Mouse (Mus musculus) kidney, adult 8-10 months (tissue): ENCODE measurements around the gene Emid1.

Experiments used
- DNase-seq, 2 experiments: peaks; one replicate each; pipeline ENCODE4 v3.0.0; 2022

Gene Emid1

GRCm38 (mm10) chr11:5151680-5152337, at the start of gene Emid1:
Gene Emid1 (minus strand): TSS chr11:5152257.
- DNase-seq: no peak

GRCm38 (mm10) chr11:5199879-5200278, 47.8 kb upstream of the Emid1 start:
- no peak for DNase-seq

DNA sequence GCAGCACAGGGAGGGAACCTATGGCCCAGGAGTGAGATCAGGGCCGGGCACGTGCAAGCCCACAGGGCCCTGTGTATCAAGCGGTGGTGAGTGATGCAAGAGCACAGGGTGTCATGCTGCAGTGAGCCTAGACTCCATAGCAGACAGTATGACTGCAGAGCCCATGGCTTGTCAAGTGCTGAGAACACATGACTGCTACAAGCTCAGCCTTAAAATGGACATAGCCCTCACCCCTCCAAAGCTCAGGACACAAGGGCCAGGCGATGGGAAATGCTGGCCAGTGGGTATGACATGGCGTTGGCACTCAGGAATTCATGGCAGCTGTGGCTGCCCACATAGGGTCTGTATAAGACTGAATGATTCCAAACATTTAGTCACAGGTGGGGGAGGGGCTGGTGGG, 45.0 kb upstream of the Emid1 start:
- no peak for DNase-seq

DNA sequence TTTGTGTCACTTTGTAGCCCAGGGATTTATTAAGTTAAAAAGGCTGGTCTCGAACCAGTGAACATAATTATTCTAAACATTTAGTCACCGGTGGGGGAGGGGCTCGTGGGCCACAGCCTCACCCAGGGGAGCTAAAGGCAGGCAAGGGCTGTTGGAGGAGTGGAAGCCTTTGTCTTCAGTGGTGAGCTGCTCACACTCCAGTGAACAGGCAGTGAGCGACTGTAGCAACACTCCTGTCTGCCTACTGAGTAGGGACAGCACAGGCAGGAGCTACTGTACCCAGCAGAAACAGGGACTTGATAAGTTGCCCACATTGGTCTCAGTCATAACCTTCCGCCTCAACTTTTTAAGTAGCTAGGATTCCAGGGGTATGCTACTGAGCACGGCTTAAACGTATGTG, 44.5 kb upstream of the Emid1 start:
- no peak for DNase-seq

- DNase-seq: no peak
These were observed 41.5 kb upstream of the Emid1 start for GRCm38 (mm10) chr11:5193576-5193881.

DNA sequence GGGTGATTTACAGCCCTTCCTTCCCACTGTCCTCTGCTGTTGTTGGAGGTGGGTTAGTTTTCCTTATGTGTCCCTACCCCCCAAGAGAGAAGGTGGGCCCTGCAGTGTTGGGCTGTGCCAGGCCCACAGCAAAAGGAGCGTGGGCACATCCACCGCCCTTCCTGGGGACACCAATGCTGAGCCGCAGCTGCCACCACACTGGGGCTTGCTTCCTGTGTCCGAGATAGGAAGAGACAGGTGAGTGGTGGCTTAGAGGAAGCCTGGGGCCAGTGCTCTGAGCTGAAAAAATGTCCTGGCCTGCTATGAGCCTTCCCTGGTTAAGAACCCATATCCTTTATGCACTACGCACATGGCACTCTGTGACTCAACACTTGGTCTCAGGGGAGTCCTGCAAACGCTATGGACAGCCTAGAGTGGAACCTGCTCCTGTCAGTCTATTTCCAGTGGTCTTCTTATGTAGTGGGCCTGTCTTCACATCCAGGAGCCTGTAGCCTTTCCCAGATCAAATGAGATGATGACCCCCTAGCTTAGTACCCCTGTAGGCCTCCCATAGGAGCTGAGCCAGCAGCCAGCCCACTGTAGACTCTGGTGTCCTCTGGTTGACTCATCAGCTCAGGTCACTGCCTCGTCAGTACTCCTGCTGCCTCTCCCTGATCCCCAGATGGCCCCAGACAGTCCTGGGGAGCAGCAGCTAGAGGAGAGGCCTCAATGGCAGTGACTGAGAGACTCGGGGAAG, 41.0 kb upstream of the Emid1 start:
- DNase-seq: no peak

DNA sequence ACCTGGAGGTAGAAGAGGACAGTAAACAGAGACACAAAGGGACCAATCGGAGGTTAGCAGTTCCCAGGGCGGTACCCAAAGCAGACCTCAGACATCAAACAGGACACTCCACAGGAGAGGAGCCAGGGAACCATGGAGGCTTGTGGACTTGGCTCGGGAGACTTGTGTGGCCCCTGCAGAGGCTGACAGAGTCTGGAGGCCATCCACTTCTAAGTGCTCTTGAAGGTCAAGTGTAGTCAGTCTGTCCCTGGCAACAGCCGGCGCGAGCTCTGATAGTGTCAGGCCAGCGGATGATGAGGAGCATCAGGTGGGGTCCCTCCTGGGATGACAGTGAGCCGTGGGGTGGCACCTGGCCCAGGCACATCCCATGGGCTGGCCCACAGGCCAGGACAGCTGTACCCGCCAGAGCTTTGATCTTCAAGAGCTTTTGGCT, 40.0 kb upstream of the Emid1 start:
- no peak for DNase-seq

GRCm38 (mm10) chr11:5189239-5189933, 37.3 kb upstream of the Emid1 start:
- DNase-seq: no peak

GRCm38 (mm10) chr11:5188170-5188569, 36.1 kb upstream of the Emid1 start:
- DNase-seq: no peak

DNA sequence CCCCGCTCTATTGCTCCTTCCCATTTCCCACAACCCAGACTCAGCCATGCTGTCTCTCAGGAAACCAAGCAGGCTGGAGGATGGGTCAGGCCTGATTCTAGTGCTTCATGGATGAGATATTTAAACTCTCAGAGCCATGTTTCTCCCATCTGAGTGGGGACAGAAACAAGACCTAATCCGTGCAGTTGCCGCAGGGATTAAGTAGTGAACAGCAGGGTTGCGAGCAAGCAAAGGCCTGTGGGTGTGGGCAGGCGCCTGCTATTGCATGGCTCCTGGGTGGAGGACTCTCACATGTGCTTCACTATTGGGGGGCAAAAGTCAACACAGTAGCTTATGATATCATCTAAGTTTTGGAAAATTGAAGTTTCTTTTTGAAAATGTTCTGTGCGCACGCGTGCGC, 32.8 kb upstream of the Emid1 start:
- no peak for DNase-seq

DNA sequence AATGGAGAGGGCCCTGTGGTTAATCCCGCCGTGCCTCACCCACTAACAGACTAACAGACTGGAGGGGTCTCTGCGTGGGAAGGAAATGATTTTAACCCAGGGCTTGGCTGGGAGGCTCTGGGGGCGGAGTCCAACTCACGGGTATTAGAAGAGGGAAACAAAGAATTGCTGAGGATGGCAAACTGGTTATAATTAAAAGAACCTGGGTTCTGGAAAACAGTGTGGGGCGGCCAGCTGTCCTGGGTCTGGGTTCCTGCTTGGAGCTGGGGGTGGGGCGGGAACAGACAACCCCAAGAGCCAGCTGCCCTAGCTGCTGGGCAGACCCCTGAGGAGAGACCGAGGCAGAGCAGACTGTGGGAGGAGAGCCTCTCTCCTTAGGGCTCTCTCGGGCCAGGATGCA, 32.2 kb upstream of the Emid1 start:
- no peak for DNase-seq

DNA sequence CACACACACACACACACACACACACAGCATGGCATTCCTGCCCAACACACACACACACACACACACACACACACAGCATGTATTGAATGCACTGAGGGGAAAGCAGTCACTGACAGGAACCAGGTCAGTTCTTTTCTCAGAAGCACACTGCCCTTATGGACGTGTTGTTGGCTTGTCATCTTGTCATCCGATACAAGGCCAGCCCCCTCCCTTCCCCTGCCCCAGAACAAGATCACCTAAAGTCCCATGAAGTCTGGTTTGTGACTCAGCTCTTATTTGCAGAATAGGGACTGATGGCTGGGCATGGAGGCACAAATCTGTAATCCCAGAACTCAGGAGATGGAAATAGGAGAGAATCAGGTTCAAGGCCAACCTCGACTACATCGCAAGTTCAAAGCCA, 30.8 kb upstream of the Emid1 start:
- no peak for DNase-seq

DNA sequence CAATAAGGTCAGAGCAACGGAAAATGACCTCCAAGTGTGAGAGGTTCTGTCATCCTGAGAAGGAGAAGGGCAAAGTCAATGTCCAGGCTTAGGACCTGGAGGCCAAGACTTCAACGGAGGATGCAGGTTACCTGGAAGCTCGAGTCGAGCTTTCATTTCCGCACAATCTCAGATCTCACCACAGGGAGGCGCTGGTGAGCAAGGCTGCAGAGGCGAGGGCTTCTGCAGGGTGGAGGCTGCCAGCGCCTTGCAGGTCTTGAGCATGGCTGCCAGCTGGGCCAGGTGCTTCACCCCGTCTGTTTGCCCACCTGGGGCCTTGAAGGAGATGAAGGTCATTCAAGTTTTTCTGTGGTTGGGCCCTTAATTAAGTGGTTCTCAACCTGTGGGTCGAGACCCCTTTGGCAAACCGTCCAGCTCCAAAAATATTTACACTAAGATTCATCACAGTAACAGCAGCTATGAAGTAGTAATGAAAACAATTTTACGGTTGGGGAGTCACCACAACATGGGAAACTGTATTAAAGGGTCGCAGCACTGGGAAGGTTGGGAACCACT, 29.9 kb upstream of the Emid1 start:
- DNase-seq: peak; percentile 72 to 86

DNA sequence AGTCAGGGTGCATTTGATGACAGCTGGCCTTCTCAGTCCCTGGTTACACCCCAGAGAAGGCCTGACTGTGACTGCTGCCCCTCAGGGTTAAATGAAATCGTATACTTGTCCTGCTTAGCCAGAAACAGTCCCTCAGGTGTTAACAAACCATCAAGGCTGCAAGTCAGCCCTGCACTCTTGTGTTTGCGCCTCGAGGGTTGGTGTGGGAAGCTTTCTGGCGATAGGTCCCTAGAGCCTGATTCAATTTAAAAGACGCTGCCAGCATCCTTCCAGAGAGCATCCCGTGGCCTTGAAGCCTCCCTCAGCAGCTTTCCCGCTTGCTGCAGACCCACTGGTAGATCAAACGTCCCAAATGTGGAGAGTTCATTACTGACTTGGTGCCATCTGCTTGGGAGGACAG, 27.3 kb upstream of the Emid1 start:
- no peak for DNase-seq

- DNase-seq: peak; percentile 30
These were observed 25.1 kb upstream of the Emid1 start for GRCm38 (mm10) chr11:5177171-5177570.

DNA sequence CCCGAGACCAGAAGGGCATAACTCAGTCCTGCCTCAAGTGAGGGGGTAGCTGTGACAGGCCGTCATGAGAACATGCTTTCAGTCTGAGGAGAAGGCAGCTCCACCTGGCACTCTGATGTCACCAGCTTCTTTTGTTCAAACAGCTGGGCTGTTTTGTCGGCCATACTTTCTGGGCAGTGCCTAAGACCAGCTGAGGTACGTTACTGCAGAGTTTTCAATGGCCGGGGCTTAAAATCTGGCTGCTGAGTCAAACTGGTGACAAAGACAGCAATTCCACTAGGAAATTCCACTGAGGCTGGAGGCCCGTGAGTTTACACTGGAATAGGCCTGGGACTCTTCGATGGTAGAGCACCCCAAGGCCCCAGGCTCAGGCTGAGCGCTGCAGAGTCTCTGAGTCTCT, 24.6 kb upstream of the Emid1 start:
- DNase-seq: no peak

GRCm38 (mm10) chr11:5175866-5176265, 23.8 kb upstream of the Emid1 start:
- DNase-seq: no peak

GRCm38 (mm10) chr11:5175141-5175540, 23.1 kb upstream of the Emid1 start:
- DNase-seq: no peak

DNA sequence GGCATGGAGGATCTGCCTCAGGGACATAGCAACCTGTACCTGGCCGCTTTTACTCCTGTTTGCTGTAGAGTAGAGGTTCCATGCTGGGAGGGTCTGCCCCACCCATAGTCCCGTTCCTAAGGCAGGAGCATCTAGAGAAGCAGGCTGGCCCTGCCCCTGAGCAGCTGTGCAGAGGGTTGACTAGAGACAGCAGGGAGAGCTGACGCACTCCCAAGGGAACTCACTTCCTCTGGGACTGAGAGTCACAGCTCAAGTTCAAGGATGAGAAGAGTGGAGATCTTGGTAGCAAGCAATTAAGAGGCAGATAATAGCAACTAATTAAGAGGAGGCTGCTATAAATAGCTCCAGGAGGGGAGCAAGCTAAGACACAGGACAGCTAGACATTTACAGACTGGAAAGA, 20.8 kb upstream of the Emid1 start:
- DNase-seq: no peak

GRCm38 (mm10) chr11:5167311-5167710, 15.3 kb upstream of the Emid1 start:
- no peak for DNase-seq

- no peak for DNase-seq
These were observed 13.4 kb upstream of the Emid1 start for GRCm38 (mm10) chr11:5165471-5165916.

GRCm38 (mm10) chr11:5164310-5164709, 12.3 kb upstream of the Emid1 start:
- no peak for DNase-seq

- no peak for DNase-seq
These were observed 11.4 kb upstream of the Emid1 start for GRCm38 (mm10) chr11:5163421-5163820.
